Mouse (Mus musculus) heart, postnatal 25 days (tissue): ENCODE results near the gene Usp1. TPM values are rescaled to one million over a fixed set of nuclear protein-coding genes. Genes with fewer than 3 reads are reported as not detected.
"Not testable (repeated sequence)": the region's sequence is repeated elsewhere in the genome, so short reads cannot be mapped to it uniquely, and the experiment has no call there.

Source experiments
- DNase-seq: peaks from one replicate; pipeline ENCODE4 v3.0.0; 2022; ENCODE audit warnings: low spot score
- intact Hi-C: fragments of 180-260 bp; cut with DNase I; formaldehyde crosslinking; loops from one replicate; pipeline ENCODE4 v1.15.1; 2025
- total RNA-seq, 2 experiments: library from RNA; stranded (reverse); gene quantifications; 2 replicates each; pipeline ENCODE4 v1.2.3; 2021

Gene Usp1
- total RNA-seq, 2 experiments from 2014 or later, result 13.4 to 15.4 TPM

DNA sequence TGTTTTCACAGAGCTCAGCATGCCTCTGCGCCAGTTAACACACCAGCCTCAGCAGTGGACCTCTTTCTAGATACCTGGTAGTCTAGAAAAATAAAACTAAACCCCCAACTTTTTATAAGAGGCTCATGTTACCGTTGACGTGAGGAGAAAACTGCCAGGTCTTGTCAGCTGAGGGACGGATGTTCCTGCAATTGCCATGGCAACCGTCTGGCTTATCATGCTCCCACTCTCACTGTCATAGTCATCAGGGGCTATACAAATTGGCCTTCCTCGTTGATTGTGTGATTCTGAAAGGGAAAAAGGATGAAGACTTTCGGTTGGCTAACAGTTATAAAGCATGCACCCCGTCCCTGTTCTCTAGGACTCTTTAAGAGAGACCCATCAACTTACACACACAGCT is 52.1 kb downstream of the Usp1 start:
- DNase-seq, result no peak
- intact Hi-C loops, result no loop called here

DNA sequence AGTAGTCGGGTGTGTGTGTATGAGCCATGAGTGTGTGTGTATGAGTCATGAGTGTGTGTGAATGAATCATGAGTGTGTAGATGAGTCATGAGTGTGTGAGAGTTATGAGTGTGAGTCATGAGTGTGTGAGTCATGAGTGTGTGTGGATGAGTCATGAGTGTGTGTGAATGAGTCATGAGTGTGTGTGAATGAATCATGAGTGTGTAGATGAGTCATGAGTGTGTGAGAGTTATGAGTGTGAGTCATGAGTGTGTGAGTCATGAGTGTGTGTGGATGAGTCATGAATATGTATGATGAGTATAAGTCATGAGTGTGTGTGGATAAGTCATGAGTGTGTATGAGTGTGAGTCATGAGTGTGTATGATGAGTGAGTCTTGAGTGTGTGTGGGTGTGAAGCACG is 54.7 kb downstream of the Usp1 start:
- intact Hi-C loops, DNase-seq: not testable (repeated sequence)

DNA sequence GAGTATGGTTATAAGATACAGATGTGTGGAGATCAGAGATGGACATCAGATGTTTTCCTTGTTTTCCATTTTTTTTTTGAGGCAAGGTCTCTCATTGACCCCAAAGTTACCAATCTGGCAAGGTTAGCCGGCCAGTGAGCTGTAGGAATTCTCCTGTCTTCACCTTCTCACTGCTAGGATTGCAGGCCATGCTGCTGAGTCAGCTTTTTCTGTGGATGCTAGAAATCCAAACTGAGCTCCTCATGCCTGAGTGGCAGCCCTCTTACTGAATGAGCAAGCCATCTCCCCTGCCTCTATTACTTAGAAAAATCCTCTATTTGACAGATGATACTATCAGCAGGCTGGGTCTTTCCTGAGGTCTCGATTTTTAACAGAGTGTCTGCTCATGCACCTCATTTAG is 55.1 kb downstream of the Usp1 start:
- intact Hi-C loops, result no loop called here
- no peak for DNase-seq

DNA sequence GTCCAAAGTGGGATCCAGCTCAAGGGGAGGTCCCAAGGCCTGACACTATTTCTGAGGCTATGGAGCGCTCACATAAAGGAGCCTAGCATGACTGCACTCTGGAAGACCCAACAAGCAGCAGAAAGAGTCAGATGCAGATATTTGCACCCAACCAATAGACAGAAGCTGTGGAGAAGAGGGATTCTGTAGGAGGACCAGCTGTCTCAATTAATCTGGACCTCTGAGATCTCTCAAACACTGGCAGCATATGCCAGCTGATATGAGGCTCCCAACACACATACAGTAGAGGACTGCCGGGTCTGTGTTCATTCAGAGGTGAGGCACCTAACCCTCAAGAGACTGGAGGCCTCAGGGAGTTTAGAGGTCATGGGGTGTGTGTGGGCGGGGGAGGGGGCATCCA is 56.4 kb downstream of the Usp1 start:
- intact Hi-C loops, DNase-seq: not testable (repeated sequence)

DNA sequence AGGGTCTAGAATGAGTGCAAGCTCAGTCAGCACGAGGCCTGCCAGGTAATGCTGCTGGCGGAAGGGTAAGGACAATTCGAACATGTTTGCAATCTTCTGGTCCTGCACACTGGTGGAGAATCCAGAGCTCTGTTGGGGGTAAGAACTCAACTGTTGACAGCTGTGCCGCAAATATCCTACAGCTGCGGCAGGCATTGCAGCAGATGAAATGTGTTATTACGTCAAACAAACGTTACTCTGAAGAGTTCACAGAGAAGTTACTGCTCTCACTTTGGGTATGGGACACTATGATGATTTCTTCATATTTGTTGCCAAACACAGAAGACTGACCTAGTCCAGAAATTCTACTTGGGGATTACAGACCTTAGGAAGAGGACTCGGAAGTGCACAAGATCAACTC is 61.1 kb downstream of the Usp1 start:
- intact Hi-C loops, result no loop called here
- DNase-seq, result no peak

Other genes with a start within 250 kb of the Usp1 start
- gene L1td1, start 197.1 kb upstream of the Usp1 start, total RNA-seq, result not detected
- under 1 TPM; 0.52 to 0.61 TPM for gene Kank4, start 106.3 kb upstream of the Usp1 start, total RNA-seq
- gene I0C0044D17Rik, start 100.0 kb upstream of the Usp1 start, total RNA-seq, result not detected
- gene Angptl3, start 107.1 kb downstream of the Usp1 start, total RNA-seq, result 1 to 10 TPM; 3.4 TPM
- gene Dock7, start 197.1 kb downstream of the Usp1 start, total RNA-seq, result 10 to 100 TPM in 1 of 2 experiments, 1 to 10 TPM in 1; 9.0 to 10.6 TPM